Comparison of ENCODE assay signal across 8 mouse cellular contexts in the genomic region with DNA sequence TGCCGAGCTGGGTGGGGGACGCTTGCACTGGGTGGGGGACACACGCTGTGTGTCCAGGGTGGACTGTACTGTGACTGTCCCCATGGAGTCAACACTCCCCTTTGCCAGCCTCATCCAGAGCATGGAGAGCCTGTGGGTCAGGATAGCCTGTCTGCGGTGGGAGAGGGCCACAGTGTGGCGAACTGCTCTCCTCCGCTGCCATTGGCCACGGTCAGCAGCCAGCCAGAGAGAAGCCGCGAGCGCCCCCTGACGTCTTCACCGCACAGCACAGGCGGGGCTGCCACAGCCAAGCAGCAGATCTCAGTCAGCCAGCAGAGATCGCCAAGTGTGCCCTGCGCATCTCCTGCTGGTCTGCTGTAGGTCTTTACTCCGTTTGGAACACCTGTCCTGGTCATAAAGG. TPM values are rescaled to one million over a fixed set of nuclear protein-coding genes. Genes with fewer than 3 reads are reported as not detected.
DNase-seq lines count a peak whose midpoint lies in the region; ATAC-seq and TF ChIP-seq lines count a peak whose summit lies in the region.

No protein-coding gene starts in this region.

- intact Hi-C loops in heart, postnatal 25 days (cut with DNase I) = no loop called here

- no peaks in the 10 kb centered on the region for H3K36me3 ChIP-seq in CH12.LX (replicated peaks in 1 of 2; ENCODE audit: control insufficient read depth in 1 of 2, insufficient read depth in 1 of 2, low read length in 1 of 2)
- no peaks in the 10 kb centered on the region for H3K36me3 ChIP-seq in forebrain, embryonic 16.5 days (ENCODE audit: control insufficient read depth, insufficient read depth)
- H3K36me3 ChIP-seq in liver, embryonic 16.5 days (ENCODE audit: control insufficient read depth, insufficient read depth) = no peaks in the 10 kb centered on the region
- no peaks in the 10 kb centered on the region for H3K36me3 ChIP-seq in neural tube, embryonic 14.5 days (ENCODE audit: control insufficient read depth, insufficient read depth, low read length)
- H3K36me3 ChIP-seq in testis, adult 2 months (ENCODE audit: control insufficient read depth, insufficient read depth, low read length) = no peaks in the 10 kb centered on the region

- no peak overlapping the region for H3K27ac ChIP-seq in CH12.LX (ENCODE audit: insufficient read depth, low read depth)
- no peak overlapping the region for H3K27ac ChIP-seq in forebrain, embryonic 16.5 days (ENCODE audit: low read length)
- H3K27ac ChIP-seq in liver, embryonic 16.5 days (ENCODE audit: low read length) = no peak overlapping the region
- H3K27ac ChIP-seq in neural tube, embryonic 14.5 days (ENCODE audit: low read depth, low read length) = 0 out of 2 replicates have a peak overlapping the region, but pooled peaks have one; percentile 34
- H3K27ac ChIP-seq in testis, adult 2 months (ENCODE audit: control insufficient read depth, insufficient read depth, low read depth, low read length) = no peak overlapping the region

- H3K9me3 ChIP-seq in CH12.LX (replicated peaks; ENCODE audit: low read length) = no peaks in the 10 kb centered on the region
- no peaks in the 10 kb centered on the region for H3K9me3 ChIP-seq in forebrain, embryonic 16.5 days (ENCODE audit: control insufficient read depth, low read length)
- no peaks in the 10 kb centered on the region for H3K9me3 ChIP-seq in liver, embryonic 16.5 days (replicated peaks; ENCODE audit: control insufficient read depth, low read length)
- H3K9me3 ChIP-seq in neural tube, embryonic 14.5 days (ENCODE audit: control insufficient read depth, low read length) = no peaks in the 10 kb centered on the region

- TF ChIP-seq RAD21 in CH12.LX (IDR thresholded peaks at IDR 0.05; ENCODE audit: low read depth, low read length) = peak; percentile 86

- peak overlapping the region in 1 of 3 experiments; percentile 7 for H3K4me3 ChIP-seq in CH12.LX (replicated peaks in 1 of 3; ENCODE audit: low read depth in 2 of 3, low read length in 2 of 3, poor library complexity in 1 of 3)
- H3K4me3 ChIP-seq in forebrain, embryonic 16.5 days (replicated peaks; ENCODE audit: low read length) = no peak overlapping the region
- no peak overlapping the region for H3K4me3 ChIP-seq in liver, embryonic 16.5 days (ENCODE audit: low read depth, low read length)
- no peak overlapping the region for H3K4me3 ChIP-seq in neural tube, embryonic 14.5 days (ENCODE audit: low read depth, low read length)
- H3K4me3 ChIP-seq in testis, adult 2 months (ENCODE audit: control insufficient read depth, low read depth, low read length) = peak overlapping the region; percentile 17; the same call in 1 of the 2 replicates

- dilution Hi-C loops in CH12.LX (cut with MboI; ENCODE audit: extremely low pct_ligation_motif_present, extremely low pct_unique_long_range_greater_than_20kb, low sequenced_read_pairs) = no loop called here

- peak; percentile 84 for ATAC-seq in forebrain, embryonic 16.5 days
- ATAC-seq in liver, embryonic 16.5 days (ENCODE audit: low read depth) = peak; percentile 75
- ATAC-seq in neural tube, embryonic 14.5 days (ENCODE audit: low read depth) = peak; percentile 92

- no peak for TF ChIP-seq EP300 in CH12.LX (IDR thresholded peaks at IDR 0.05; ENCODE audit: low read length)

- peak; percentile 63 for DNase-seq in CH12.LX (ENCODE audit: extremely low read depth)
- peak; percentile 94 to 97 for DNase-seq in cerebellum, adult 18-20 months
- DNase-seq in heart, postnatal 25 days (ENCODE audit: low spot score) = peak; percentile 73
- peak; percentile 91 for DNase-seq in layer of hippocampus, adult 11-12 months (ENCODE audit: low spot score)

- WGBS in forebrain, embryonic 16.5 days = 6% methylated on average over 16 of the region's 16 CpGs
- 9% methylated on average over 16 of the region's 16 CpGs for WGBS in liver, embryonic 16.5 days (ENCODE audit: insufficient replicate concordance)
- WGBS in neural tube, embryonic 14.5 days = 6% methylated on average over 16 of the region's 16 CpGs

- peak; percentile 18 to 95; a peak in 2 of 4 replicates for TF ChIP-seq CTCF in CH12.LX (conservative IDR thresholded peaks at IDR 0.05 in 1 of 2, IDR thresholded peaks at IDR 0.05 in 1 of 2; ENCODE audit: low read depth in 2 of 2, low read length in 2 of 2)
- peak; percentile 85 for TF ChIP-seq CTCF in testis, adult 2 months (IDR thresholded peaks at IDR 0.05; ENCODE audit: control insufficient read depth, insufficient read depth, insufficient replicate concordance, low read depth, low read length)

- TF ChIP-seq POLR2A in CH12.LX (IDR thresholded peaks at IDR 0.05; ENCODE audit: low read depth, low read length) = no peak
- no peak for TF ChIP-seq POLR2A in testis, adult 2 months (IDR thresholded peaks at IDR 0.05; ENCODE audit: control insufficient read depth, low read depth, low read length)

- peak overlapping the region; percentile 70; the same call in 1 of the 2 replicates for H3K4me2 ChIP-seq in CH12.LX (ENCODE audit: insufficient read depth, low read depth, poor library complexity, severe bottlenecking)
- peak overlapping the region; percentile 26; the same call in 1 of the 2 replicates for H3K4me2 ChIP-seq in forebrain, embryonic 16.5 days (ENCODE audit: low read length)
- H3K4me2 ChIP-seq in liver, embryonic 16.5 days (ENCODE audit: low read depth, low read length) = 0 out of 2 replicates have a peak overlapping the region, but pooled peaks have one; percentile 8
- H3K4me2 ChIP-seq in neural tube, embryonic 14.5 days (ENCODE audit: low read depth, low read length) = peak overlapping the region; percentile 24; the same call in 1 of the 2 replicates

- H3K4me1 ChIP-seq in CH12.LX (ENCODE audit: control insufficient read depth in 1 of 2, insufficient read depth in 2 of 2) = peaks cover 7 to 13% of the 10 kb centered on the region in 2 experiments
- peaks cover 14% of the 10 kb centered on the region for H3K4me1 ChIP-seq in forebrain, embryonic 16.5 days (replicated peaks; ENCODE audit: control insufficient read depth, insufficient read depth, low read length)
- no peaks in the 10 kb centered on the region; the same call in 1 of the 2 replicates for H3K4me1 ChIP-seq in liver, embryonic 16.5 days (ENCODE audit: control insufficient read depth, low read depth, low read length)
- H3K4me1 ChIP-seq in neural tube, embryonic 14.5 days (ENCODE audit: control insufficient read depth, insufficient read depth, low read length) = peaks cover 14% of the 10 kb centered on the region
- peaks cover 9% of the 10 kb centered on the region for H3K4me1 ChIP-seq in testis, adult 2 months (ENCODE audit: control insufficient read depth, insufficient read depth, low read length)

- peak overlapping the region; percentile 16; the same call in 1 of the 2 replicates for H3K9ac ChIP-seq in CH12.LX (ENCODE audit: insufficient read depth, low read depth)
- H3K9ac ChIP-seq in forebrain, embryonic 16.5 days (replicated peaks; ENCODE audit: low read depth, low read length) = no peak overlapping the region
- no peak overlapping the region for H3K9ac ChIP-seq in liver, embryonic 16.5 days (ENCODE audit: low read depth, low read length)
- H3K9ac ChIP-seq in neural tube, embryonic 14.5 days (replicated peaks; ENCODE audit: low read depth, low read length) = 0 out of 2 replicates have a peak overlapping the region, but pooled peaks have one; percentile 11

- no peaks in the 10 kb centered on the region for H3K79me2 ChIP-seq in CH12.LX (replicated peaks; ENCODE audit: control insufficient read depth, extremely low read depth, insufficient read depth, poor library complexity, severe bottlenecking)

- no peaks in the 10 kb centered on the region for H3K27me3 ChIP-seq in CH12.LX (replicated peaks)
- no peaks in the 10 kb centered on the region for H3K27me3 ChIP-seq in forebrain, embryonic 16.5 days (replicated peaks; ENCODE audit: control insufficient read depth, insufficient read depth, low read length)
- no peaks in the 10 kb centered on the region for H3K27me3 ChIP-seq in liver, embryonic 16.5 days (ENCODE audit: control insufficient read depth, insufficient read depth, low read depth, low read length)
- no peaks in the 10 kb centered on the region for H3K27me3 ChIP-seq in neural tube, embryonic 14.5 days (ENCODE audit: control insufficient read depth, insufficient read depth, low read length)
- H3K27me3 ChIP-seq in testis, adult 2 months (ENCODE audit: control insufficient read depth, insufficient read depth, low read length) = no peaks in the 10 kb centered on the region

- in situ Hi-C loops in CH12.LX (cut with MboI; ENCODE audit: low pct_ligation_motif_present, low pct_unique_long_range_greater_than_20kb, low sequenced_read_pairs) = loop anchor here (5.0 to 25.0 kb wide), 4 partner anchors 211 to 844 kb away; partner anchors contain the start of gene Ttf2

TF ChIP-seq in CH12.LX, 34 proteins besides CTCF, POLR2A, EP300 and RAD21 (continues in another document):
- no peak for TF ChIP-seq HCFC1 (IDR thresholded peaks at IDR 0.05; ENCODE audit: low read depth, low read length)
- TF ChIP-seq ZC3H11A (IDR thresholded peaks at IDR 0.05; ENCODE audit: low read depth, low read length) = peak; percentile 70
- TF ChIP-seq KAT2A (IDR thresholded peaks at IDR 0.05; ENCODE audit: insufficient replicate concordance, low read length) = no peak
- no peak for TF ChIP-seq CHD2 (IDR thresholded peaks at IDR 0.05; ENCODE audit: low read length)
- no peak for TF ChIP-seq SIN3A (IDR thresholded peaks at IDR 0.05; ENCODE audit: low read length)
- no peak for TF ChIP-seq POLR2AphosphoS2 (IDR thresholded peaks at IDR 0.05; ENCODE audit: low read depth, low read length)
- peak; percentile 57; the same call in 1 of the 2 replicates for TF ChIP-seq MEF2A (IDR thresholded peaks at IDR 0.05; ENCODE audit: borderline replicate concordance, low read depth, low read length)
- no peak for TF ChIP-seq IRF4 (IDR thresholded peaks at IDR 0.05; ENCODE audit: low read depth, low read length)
- no peak for TF ChIP-seq E2F4 (IDR thresholded peaks at IDR 0.05; ENCODE audit: insufficient replicate concordance, low read depth, low read length)
- no peak for TF ChIP-seq RCOR1 (conservative IDR thresholded peaks at IDR 0.05; ENCODE audit: low read depth, low read length)
- TF ChIP-seq MXI1 (IDR thresholded peaks at IDR 0.05; ENCODE audit: low read depth, low read length) = no peak
- TF ChIP-seq MAX (IDR thresholded peaks at IDR 0.05; ENCODE audit: low read length) = no peak
- no peak for TF ChIP-seq ZKSCAN1 (IDR thresholded peaks at IDR 0.05; ENCODE audit: borderline replicate concordance, low read depth, low read length)

RNA-seq across cellular contexts. Expression of gene Mab21l3, which starts 42.6 kb away (rescaled TPM):
- total RNA-seq in CH12.LX (2012; rRNA removed) (2.0 and 2.8 TPM in 2 replicates), CH12.LX (2014; rRNA removed) (3.4 and 3.5 TPM in 2 replicates)
- 1.9 and 2.1 TPM in 2 replicates for polyA plus RNA-seq in CH12.LX (2012; ENCODE audit: insufficient read length, low read depth)
- polyA plus RNA-seq in forebrain, embryonic 16.5 days (2015; fragmentation: Nextera tagmentation; extraction: Ambion mirVana) = 0.35 and 0.41 TPM in 2 replicates
- under 1 TPM in 1 of 2 experiments, not detected in 1; 0.08 TPM for total RNA-seq in heart, postnatal 25 days (2021)
- polyA plus RNA-seq in liver, embryonic 16.5 days (2015; fragmentation: Nextera tagmentation; extraction: Ambion mirVana) = 0.07 TPM in 1 of 2 replicates, not detected in the other
- polyA plus RNA-seq in neural tube, embryonic 14.5 days (2014; fragmentation: Nextera tagmentation; extraction: Ambion mirVana) = 0.12 TPM in 1 of 2 replicates, not detected in the other
- polyA plus RNA-seq in testis, adult 2 months (2012; rRNA removed) = 0.05 and 0.10 TPM in 2 replicates

Comparison
In these comparisons a context has a peak if more than half of its experiments do, and no peak if none do; other contexts are left out.
1. H3K4me2 ChIP-seq: peak in every context shown above with its lines; median percentile 70 in CH12.LX; 26 in forebrain, embryonic 16.5 days; 24 in neural tube, embryonic 14.5 days; 8 in liver, embryonic 16.5 days.
2. H3K9ac ChIP-seq: peak in CH12.LX (single experiment) and neural tube, embryonic 14.5 days (single experiment); none in forebrain, embryonic 16.5 days (single experiment) and liver, embryonic 16.5 days (single experiment).
3. Peak in every context shown above with its lines, with median percentiles within 50 percentile points of each other: DNase-seq and ATAC-seq.